Comparison of ENCODE assay signal across 11 mouse cellular contexts in the genomic region with DNA sequence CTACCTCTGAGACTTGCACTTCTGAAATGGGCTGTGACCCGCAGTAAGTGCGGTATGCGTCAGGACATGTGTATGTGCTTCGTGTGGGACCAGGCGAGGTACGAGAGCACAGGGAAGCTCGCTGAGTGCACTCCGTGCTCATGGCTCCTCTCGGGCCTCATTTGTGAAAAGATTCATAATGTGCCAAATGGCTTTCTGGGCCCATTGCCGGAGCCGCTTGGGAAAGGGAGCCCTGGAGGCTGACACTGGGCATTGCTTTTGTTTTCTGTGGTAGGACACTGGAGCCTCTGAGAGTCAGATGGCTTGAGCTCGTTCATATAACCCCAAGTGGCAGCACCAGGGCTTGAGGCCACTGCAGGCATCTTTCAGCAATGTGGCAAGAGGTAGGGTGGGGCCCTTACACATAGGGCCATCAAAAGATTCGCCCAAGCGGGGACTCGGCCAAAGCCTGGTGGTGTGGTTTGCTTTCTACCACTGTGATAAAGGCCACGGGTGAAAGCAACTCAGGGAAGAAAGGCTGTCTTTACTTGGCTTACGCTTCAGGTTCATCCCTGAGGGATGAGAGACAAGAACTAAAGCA. TPM values are rescaled to one million over a fixed set of nuclear protein-coding genes. Genes with fewer than 3 reads are reported as not detected.
DNase-seq lines count a peak whose midpoint lies in the region; ATAC-seq and TF ChIP-seq lines count a peak whose summit lies in the region.
"Had no signal": no experiment of that assay in that cellular context is flagged by ENCODE, and none has a peak within 500 bp of the region (broad histone marks: within the 10 kb centered on the region; RNA-seq: fewer than 3 reads in every experiment).

No protein-coding gene starts in this region.

- H3K4me1 ChIP-seq in forebrain, embryonic 16.5 days (replicated peaks; ENCODE audit: control insufficient read depth, insufficient read depth, low read length) = peaks cover 17% of the 10 kb centered on the region
- peaks cover 9% of the 10 kb centered on the region for H3K4me1 ChIP-seq in forebrain, embryonic 13.5 days
- peaks cover 5% of the 10 kb centered on the region for H3K4me1 ChIP-seq in stomach, embryonic 15.5 days
- peaks cover 7% of the 10 kb centered on the region; the same call in 1 of the 2 replicates for H3K4me1 ChIP-seq in limb, embryonic 10.5 days
- no peaks in the 10 kb centered on the region for H3K4me1 ChIP-seq in thymus, adult 2 months (replicated peaks; ENCODE audit: control insufficient read depth, insufficient read depth, low read length)

- ATAC-seq in forebrain, embryonic 16.5 days = peak; percentile 1; the same call in 1 of the 2 replicates
- no peak for ATAC-seq in forebrain, embryonic 13.5 days
- no peak for ATAC-seq in stomach, embryonic 15.5 days (ENCODE audit: insufficient read depth, low FRiP score, low read depth)

- no peak for TF ChIP-seq POLR2A in thymus, adult 2 months (IDR thresholded peaks at IDR 0.05; ENCODE audit: control insufficient read depth, extremely low read depth, insufficient read depth, low read length, poor library complexity)

- peaks cover 7% of the 10 kb centered on the region; the same call in 1 of the 2 replicates for H3K36me3 ChIP-seq in forebrain, embryonic 16.5 days (ENCODE audit: control insufficient read depth, insufficient read depth)
- H3K36me3 ChIP-seq in forebrain, embryonic 13.5 days (ENCODE audit: poor library complexity, severe bottlenecking) = peaks cover 34% of the 10 kb centered on the region; the same call in 1 of the 2 replicates
- H3K36me3 ChIP-seq in stomach, embryonic 15.5 days = 0 out of 2 replicates have a peak, but pooled peaks cover 7% of the 10 kb centered on the region
- peaks cover 64% of the 10 kb centered on the region for H3K36me3 ChIP-seq in limb, embryonic 10.5 days
- no peaks in the 10 kb centered on the region for H3K36me3 ChIP-seq in thymus, adult 2 months (ENCODE audit: control insufficient read depth, insufficient read depth, low read length)

- no peaks in the 10 kb centered on the region for H3K9me3 ChIP-seq in forebrain, embryonic 16.5 days (ENCODE audit: control insufficient read depth, low read length)
- no peaks in the 10 kb centered on the region for H3K9me3 ChIP-seq in forebrain, embryonic 13.5 days (replicated peaks)
- H3K9me3 ChIP-seq in stomach, embryonic 15.5 days = no peaks in the 10 kb centered on the region
- no peaks in the 10 kb centered on the region for H3K9me3 ChIP-seq in limb, embryonic 10.5 days (replicated peaks)
- H3K9me3 ChIP-seq: forebrain, embryonic 10.5 days had no signal

- DNase-seq in lung, postnatal 10 days = peak; percentile 45
- DNase-seq in lung, adult 18-20 months = no peak
- peak; percentile 52 to 64 for DNase-seq in cerebellum, postnatal 25 days
- no peak for DNase-seq in limb, embryonic 10.5 days (ENCODE audit: low spot score)
- no peak for DNase-seq in thymus, adult 2 months

- WGBS in forebrain, embryonic 16.5 days = 92% methylated on average over 17 of the region's 17 CpGs
- WGBS in forebrain, embryonic 13.5 days = 94% methylated on average over 17 of the region's 17 CpGs
- WGBS in stomach, embryonic 15.5 days = 86% methylated on average over 17 of the region's 17 CpGs
- WGBS in limb, embryonic 10.5 days = 93% methylated on average over 17 of the region's 17 CpGs
- WGBS in thymus, adult 2 months = 95% methylated on average over 17 of the region's 17 CpGs

- no peak overlapping the region for H3K4me3 ChIP-seq in forebrain, embryonic 16.5 days (replicated peaks; ENCODE audit: low read length)
- H3K4me3 ChIP-seq in forebrain, embryonic 13.5 days = no peak overlapping the region
- no peak overlapping the region for H3K4me3 ChIP-seq in stomach, embryonic 15.5 days (replicated peaks)
- no peak overlapping the region for H3K4me3 ChIP-seq in limb, embryonic 10.5 days
- no peak overlapping the region for H3K4me3 ChIP-seq in thymus, adult 2 months (ENCODE audit: control insufficient read depth, insufficient read depth, low read length)
- H3K4me3 ChIP-seq: forebrain, embryonic 10.5 days had no signal

- no peak for TF ChIP-seq CTCF in thymus, adult 2 months (IDR thresholded peaks at IDR 0.05; ENCODE audit: borderline replicate concordance, control insufficient read depth, extremely low read depth, insufficient read depth, low read length, poor library complexity)

- H3K4me2 ChIP-seq in forebrain, embryonic 16.5 days (ENCODE audit: low read length) = no peak overlapping the region
- H3K4me2 ChIP-seq in forebrain, embryonic 13.5 days = no peak overlapping the region
- H3K4me2 ChIP-seq in stomach, embryonic 15.5 days = no peak overlapping the region

- no peak overlapping the region for H3K9ac ChIP-seq in forebrain, embryonic 16.5 days (replicated peaks; ENCODE audit: low read depth, low read length)
- no peak overlapping the region for H3K9ac ChIP-seq in forebrain, embryonic 13.5 days
- no peak overlapping the region for H3K9ac ChIP-seq in stomach, embryonic 15.5 days

- H3K27me3 ChIP-seq in forebrain, embryonic 16.5 days (replicated peaks; ENCODE audit: control insufficient read depth, insufficient read depth, low read length) = no peaks in the 10 kb centered on the region
- H3K27me3 ChIP-seq in forebrain, embryonic 13.5 days = no peaks in the 10 kb centered on the region
- H3K27me3 ChIP-seq in stomach, embryonic 15.5 days (replicated peaks) = no peaks in the 10 kb centered on the region
- H3K27me3 ChIP-seq in limb, embryonic 10.5 days (ENCODE audit: low read depth, poor library complexity, severe bottlenecking) = no peaks in the 10 kb centered on the region
- no peaks in the 10 kb centered on the region for H3K27me3 ChIP-seq in thymus, adult 2 months (ENCODE audit: control insufficient read depth, insufficient read depth, low read length)

- no peak overlapping the region for H3K27ac ChIP-seq in forebrain, embryonic 16.5 days (ENCODE audit: low read length)
- H3K27ac ChIP-seq in forebrain, embryonic 13.5 days = no peak overlapping the region
- H3K27ac ChIP-seq in stomach, embryonic 15.5 days = 0 out of 2 replicates have a peak overlapping the region, but pooled peaks have one; percentile 16
- H3K27ac ChIP-seq in limb, embryonic 10.5 days = no peak overlapping the region
- H3K27ac ChIP-seq in thymus, adult 2 months (ENCODE audit: control insufficient read depth, insufficient read depth, low read length) = no peak overlapping the region
- H3K27ac ChIP-seq: macrophage had no signal

RNA-seq across cellular contexts. Expression of a gene that starts 12.8 kb away (rescaled TPM):
- polyA plus RNA-seq in forebrain, embryonic 16.5 days (2015; fragmentation: Nextera tagmentation; extraction: Ambion mirVana) = 11.1 and 12.3 TPM in 2 replicates
- 8.9 and 10.1 TPM in 2 replicates for polyA plus RNA-seq in forebrain, embryonic 13.5 days (2015; fragmentation: Nextera tagmentation; extraction: Ambion mirVana)
- 14.5 and 14.9 TPM in 2 replicates for polyA plus RNA-seq in stomach, embryonic 15.5 days (2015; fragmentation: Nextera tagmentation; extraction: Ambion mirVana)
- 18.4 and 19.5 TPM in 2 replicates for polyA plus RNA-seq in limb, embryonic 10.5 days (2016; fragmentation: Nextera tagmentation; extraction: Ambion mirVana)
- polyA plus RNA-seq in thymus, adult 2 months (2012; rRNA removed) = 12.4 and 14.3 TPM in 2 replicates

RNA-seq across cellular contexts. Expression of a gene that starts 24.3 kb away (rescaled TPM):
- not detected in 2 replicates for polyA plus RNA-seq in forebrain, embryonic 16.5 days (2015; fragmentation: Nextera tagmentation; extraction: Ambion mirVana)
- polyA plus RNA-seq in forebrain, embryonic 13.5 days (2015; fragmentation: Nextera tagmentation; extraction: Ambion mirVana) = not detected in 2 replicates
- polyA plus RNA-seq in stomach, embryonic 15.5 days (2015; fragmentation: Nextera tagmentation; extraction: Ambion mirVana) = not detected in 2 replicates
- 0.13 and 0.14 TPM in 2 replicates for polyA plus RNA-seq in limb, embryonic 10.5 days (2016; fragmentation: Nextera tagmentation; extraction: Ambion mirVana)
- polyA plus RNA-seq in thymus, adult 2 months (2012; rRNA removed) = 2.3 and 3.5 TPM in 2 replicates
- polyA plus RNA-seq: forebrain, embryonic 10.5 days; heart, postnatal 0 days; macrophage had no signal

Comparison
In these comparisons a context has a peak if more than half of its experiments do, and no peak if none do; other contexts are left out.
1. DNase-seq: peak in lung, postnatal 10 days (single experiment) and cerebellum, postnatal 25 days (2 of 2); none in lung, adult 18-20 months (0 of 2), limb, embryonic 10.5 days (single experiment) and thymus, adult 2 months (single experiment).